Mouse (Mus musculus): Measurements from ENCODE around the gene Lyg2. TPM values are rescaled to one million over a fixed set of nuclear protein-coding genes. Genes with fewer than 3 reads are reported as not detected.
A peak's percentile ranks its signal among the peaks of the same experiment; 100 is the strongest.

The Lyg2 gene
- polyA plus RNA-seq, 1 experiment from 2014 or later = not detected

- no peak for ATAC-seq (ENCODE audit: insufficient read depth)
- Histone ChIP-seq H3K9me3 (replicated peaks) (no peaks in the 10 kb centered on the region), H3K27ac (replicated peaks) (no peak overlapping the region), H3K4me2 (no peak overlapping the region), H3K27me3 (0 out of 2 replicates have a peak, but pooled peaks cover 4% of the 10 kb centered on the region), H3K36me3 (replicated peaks) (no peaks in the 10 kb centered on the region), H3K4me1 (replicated peaks) (no peaks in the 10 kb centered on the region), H3K9ac (no peak overlapping the region), H3K4me3 (replicated peaks) (no peak overlapping the region)
- 61% methylated on average over 6 of the region's 6 CpGs for WGBS (ENCODE audit: insufficient replicate concordance)
Observed at GRCm38 (mm10) chr1:37918096-37918495, 1.8 kb upstream of the Lyg2 start.

- Histone ChIP-seq H3K4me1 (replicated peaks) (no peaks in the 10 kb centered on the region), H3K36me3 (replicated peaks) (no peaks in the 10 kb centered on the region), H3K9ac (no peak overlapping the region), H3K27me3 (0 out of 2 replicates have a peak, but pooled peaks cover 4% of the 10 kb centered on the region), H3K9me3 (replicated peaks) (no peaks in the 10 kb centered on the region), H3K4me2 (no peak overlapping the region), H3K4me3 (replicated peaks) (no peak overlapping the region), H3K27ac (replicated peaks) (no peak overlapping the region)
- ATAC-seq (ENCODE audit: insufficient read depth) = no peak
- 54% methylated on average over 13 of the region's 13 CpGs for WGBS (ENCODE audit: insufficient replicate concordance)
Observed at GRCm38 (mm10) chr1:37917666-37918065, 1.4 kb upstream of the Lyg2 start.

GRCm38 (mm10) chr1:37912751-37913150 is 3.5 kb downstream of the Lyg2 start:
- no peaks in the 10 kb centered on the region for H3K36me3 ChIP-seq (replicated peaks)
- 0 out of 2 replicates have a peak, but pooled peaks cover 3% of the 10 kb centered on the region for H3K27me3 ChIP-seq
- no peaks in the 10 kb centered on the region for H3K4me1 ChIP-seq (replicated peaks)
- no peak for ATAC-seq (ENCODE audit: insufficient read depth)
- H3K4me2 ChIP-seq = no peak overlapping the region
- no peak overlapping the region for H3K4me3 ChIP-seq (replicated peaks)
- H3K9me3 ChIP-seq (replicated peaks) = no peaks in the 10 kb centered on the region
- WGBS (ENCODE audit: insufficient replicate concordance) = 67% methylated on average over 2 of the region's 2 CpGs
- H3K27ac ChIP-seq (replicated peaks) = no peak overlapping the region
- no peak overlapping the region for H3K9ac ChIP-seq

GRCm38 (mm10) chr1:37903178-37903577 is 13.1 kb downstream of the Lyg2 start:
- Histone ChIP-seq H3K9me3 (replicated peaks) (no peaks in the 10 kb centered on the region), H3K36me3 (replicated peaks) (peaks cover 17% of the 10 kb centered on the region), H3K27ac (replicated peaks) (no peak overlapping the region), H3K9ac (no peak overlapping the region), H3K4me1 (replicated peaks) (no peaks in the 10 kb centered on the region), H3K4me2 (no peak overlapping the region), H3K4me3 (replicated peaks) (no peak overlapping the region), H3K27me3 (no peaks in the 10 kb centered on the region)
- no peak for ATAC-seq (ENCODE audit: insufficient read depth)
- WGBS (ENCODE audit: insufficient replicate concordance) = 28% methylated on average over 6 of the region's 6 CpGs

- no peak overlapping the region for H3K4me3 ChIP-seq (replicated peaks)
- no peak for ATAC-seq (ENCODE audit: insufficient read depth)
- no peak overlapping the region for H3K9ac ChIP-seq
- no peak overlapping the region for H3K27ac ChIP-seq (replicated peaks)
- H3K4me2 ChIP-seq = no peak overlapping the region
- 68% methylated on average over 6 of the region's 6 CpGs for WGBS (ENCODE audit: insufficient replicate concordance)
- H3K4me1 ChIP-seq (replicated peaks) = no peaks in the 10 kb centered on the region
- peaks cover 44% of the 10 kb centered on the region for H3K36me3 ChIP-seq (replicated peaks)
- H3K27me3 ChIP-seq = no peaks in the 10 kb centered on the region
- no peaks in the 10 kb centered on the region for H3K9me3 ChIP-seq (replicated peaks)
Observed at GRCm38 (mm10) chr1:37900288-37900687, 16.0 kb downstream of the Lyg2 start.

- peaks cover 48% of the 10 kb centered on the region for H3K36me3 ChIP-seq (replicated peaks)
- no peak overlapping the region for H3K27ac ChIP-seq (replicated peaks)
- no peak overlapping the region for H3K4me2 ChIP-seq
- H3K4me1 ChIP-seq (replicated peaks) = no peaks in the 10 kb centered on the region
- H3K9ac ChIP-seq = no peak overlapping the region
- 66% methylated on average over 4 of the region's 4 CpGs for WGBS (ENCODE audit: insufficient replicate concordance)
- H3K9me3 ChIP-seq (replicated peaks) = no peaks in the 10 kb centered on the region
- no peak for ATAC-seq (ENCODE audit: insufficient read depth)
- H3K4me3 ChIP-seq (replicated peaks) = no peak overlapping the region
- H3K27me3 ChIP-seq = no peaks in the 10 kb centered on the region
Observed at GRCm38 (mm10) chr1:37899816-37900215, 16.5 kb downstream of the Lyg2 start.

- Histone ChIP-seq H3K4me3 (replicated peaks) (no peak overlapping the region), H3K9ac (no peak overlapping the region), H3K27me3 (no peaks in the 10 kb centered on the region), H3K9me3 (replicated peaks) (no peaks in the 10 kb centered on the region), H3K4me2 (no peak overlapping the region), H3K27ac (replicated peaks) (no peak overlapping the region), H3K36me3 (replicated peaks) (peaks cover 57% of the 10 kb centered on the region), H3K4me1 (replicated peaks) (peaks cover 23% of the 10 kb centered on the region)
- ATAC-seq (ENCODE audit: insufficient read depth) = no peak
Observed at GRCm38 (mm10) chr1:37894606-37895005, 21.7 kb downstream of the Lyg2 start.

GRCm38 (mm10) chr1:37891400-37891799 is 24.9 kb downstream of the Lyg2 start:
- WGBS (ENCODE audit: insufficient replicate concordance) = 43% methylated on average over 3 of the region's 3 CpGs
- Histone ChIP-seq H3K27me3 (no peaks in the 10 kb centered on the region), H3K9ac (peak overlapping the region; percentile 72; the same call in 1 of the 2 replicates), H3K27ac (replicated peaks) (no peak overlapping the region), H3K9me3 (replicated peaks) (no peaks in the 10 kb centered on the region), H3K4me2 (peak overlapping the region; percentile 82), H3K4me1 (replicated peaks) (peaks cover 52% of the 10 kb centered on the region), H3K4me3 (replicated peaks) (peak overlapping the region; percentile 85), H3K36me3 (replicated peaks) (peaks cover 28% of the 10 kb centered on the region)
- no peak for ATAC-seq (ENCODE audit: insufficient read depth)

GRCm38 (mm10) chr1:37890025-37890652 is 26.2 kb downstream of the Lyg2 start, which contains the start of the genes Mitd1 and Mrpl30:
TSS of gene Mitd1 (minus strand) at chr1:37890411.
TSS of gene Mrpl30 (plus strand) at chr1:37890477.
- peak; percentile 87 for ATAC-seq (ENCODE audit: insufficient read depth)
- H3K4me3 ChIP-seq (replicated peaks) = peak within 1 kb of the TSS; percentile 85
- H3K36me3 ChIP-seq (replicated peaks) = peaks cover 20% of the 10 kb centered on the region
- peak within 1 kb of the TSS; percentile 82 for H3K4me2 ChIP-seq
- no peaks in the 10 kb centered on the region for H3K9me3 ChIP-seq (replicated peaks)
- H3K4me1 ChIP-seq (replicated peaks) = peaks cover 54% of the 10 kb centered on the region
- H3K27me3 ChIP-seq = no peaks in the 10 kb centered on the region
- peak within 1 kb of the TSS; percentile 87 for H3K27ac ChIP-seq (replicated peaks)
- peak within 1 kb of the TSS; percentile 72 for H3K9ac ChIP-seq
- WGBS (ENCODE audit: insufficient replicate concordance) = under 1% methylated on average over 41 of the region's 41 CpGs

GRCm38 (mm10) chr1:37889206-37889605 is 27.1 kb downstream of the Lyg2 start:
- no peaks in the 10 kb centered on the region for H3K27me3 ChIP-seq
- no peaks in the 10 kb centered on the region for H3K9me3 ChIP-seq (replicated peaks)
- peaks cover 19% of the 10 kb centered on the region for H3K36me3 ChIP-seq (replicated peaks)
- peak overlapping the region; percentile 72 for H3K9ac ChIP-seq
- WGBS (ENCODE audit: insufficient replicate concordance) = 65% methylated on average over 7 of the region's 7 CpGs
- H3K27ac ChIP-seq (replicated peaks) = peak overlapping the region; percentile 87
- peak overlapping the region; percentile 82 for H3K4me2 ChIP-seq
- H3K4me3 ChIP-seq (replicated peaks) = peak overlapping the region; percentile 85
- no peak for ATAC-seq (ENCODE audit: insufficient read depth)
- H3K4me1 ChIP-seq (replicated peaks) = peaks cover 60% of the 10 kb centered on the region

GRCm38 (mm10) chr1:37884451-37884850 is 31.8 kb downstream of the Lyg2 start:
- no peak overlapping the region for H3K4me2 ChIP-seq
- no peak overlapping the region for H3K4me3 ChIP-seq (replicated peaks)
- peaks cover 59% of the 10 kb centered on the region for H3K36me3 ChIP-seq (replicated peaks)
- no peaks in the 10 kb centered on the region for H3K27me3 ChIP-seq
- H3K9me3 ChIP-seq (replicated peaks) = no peaks in the 10 kb centered on the region
- WGBS (ENCODE audit: insufficient replicate concordance) = 53% methylated on average over 4 of the region's 4 CpGs
- H3K4me1 ChIP-seq (replicated peaks) = peaks cover 47% of the 10 kb centered on the region
- no peak overlapping the region for H3K27ac ChIP-seq (replicated peaks)
- ATAC-seq (ENCODE audit: insufficient read depth) = peak; percentile 30; the same call in 1 of the 2 replicates
- no peak overlapping the region for H3K9ac ChIP-seq

GRCm38 (mm10) chr1:37883411-37883810 is 32.9 kb downstream of the Lyg2 start:
- peaks cover 37% of the 10 kb centered on the region for H3K4me1 ChIP-seq (replicated peaks)
- WGBS (ENCODE audit: insufficient replicate concordance) = 74% methylated on average over 4 of the region's 4 CpGs
- no peak overlapping the region for H3K4me2 ChIP-seq
- H3K27me3 ChIP-seq = no peaks in the 10 kb centered on the region
- no peak for ATAC-seq (ENCODE audit: insufficient read depth)
- no peak overlapping the region for H3K27ac ChIP-seq (replicated peaks)
- H3K9me3 ChIP-seq (replicated peaks) = no peaks in the 10 kb centered on the region
- no peak overlapping the region for H3K9ac ChIP-seq
- peaks cover 69% of the 10 kb centered on the region for H3K36me3 ChIP-seq (replicated peaks)
- no peak overlapping the region for H3K4me3 ChIP-seq (replicated peaks)

Measured in liver, embryonic 15.5 days (tissue).